Mouse (Mus musculus): ENCODE results near the gene Bcan.

Bcan gene

DNA sequence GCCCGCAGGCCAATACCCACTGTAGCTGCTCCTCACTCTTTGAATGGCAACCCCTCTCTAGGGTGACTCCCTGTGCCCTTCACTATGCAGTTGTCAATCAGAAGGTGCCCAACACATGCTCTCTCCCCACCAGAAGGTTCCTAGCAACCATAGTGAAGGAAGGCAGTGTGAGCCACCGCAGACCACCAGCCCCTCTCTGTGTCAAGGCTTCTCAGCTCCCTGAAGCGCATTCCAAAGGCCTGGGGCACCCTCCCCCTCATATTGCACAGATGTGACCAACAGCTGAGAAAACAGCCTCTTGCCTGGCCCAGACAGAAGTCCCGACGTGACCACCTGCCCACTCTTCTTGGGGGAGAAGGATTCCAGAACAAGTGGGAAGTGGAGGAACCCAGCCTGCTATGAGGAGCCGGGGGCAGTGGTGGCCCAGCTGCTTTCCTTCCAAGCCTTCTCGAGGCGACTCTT is 27.8 kb downstream of the Bcan start:
- DNase-seq (ENCODE audit: low spot score) = no peak

- no peak for DNase-seq (ENCODE audit: low spot score)
Observed at GRCm38 (mm10) chr3:87971489-87972202, 28.4 kb downstream of the Bcan start.

DNA sequence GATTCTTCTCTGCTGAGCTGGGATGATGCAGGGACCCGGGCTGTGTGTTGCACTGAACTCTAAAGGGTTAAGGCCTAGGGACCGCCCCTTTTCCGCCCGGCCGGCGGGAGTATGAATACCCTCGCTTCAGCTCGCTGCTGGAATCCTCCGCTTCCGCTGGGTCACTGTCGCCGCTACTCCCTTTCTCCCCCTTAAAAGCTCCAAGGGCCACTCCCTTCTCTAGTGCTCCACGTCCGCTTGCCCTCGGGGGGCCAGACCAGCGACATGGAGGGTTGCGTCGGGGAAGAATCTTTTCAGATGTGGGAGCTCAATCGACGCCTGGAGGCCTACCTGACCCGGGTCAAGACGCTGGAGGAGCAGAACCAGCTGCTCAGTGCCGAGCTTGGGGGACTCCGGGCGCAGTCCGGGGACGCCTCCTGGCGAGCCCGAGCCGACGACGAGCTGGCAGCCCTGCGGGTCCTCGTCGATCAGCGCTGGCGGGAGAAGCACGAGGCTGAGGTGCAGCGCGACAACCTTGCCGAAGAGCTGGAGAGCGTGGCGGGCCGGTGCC is 29.0 kb downstream of the Bcan start, which contains the start of gene Nes:
Gene Nes (plus strand): TSS at position 140 of the 550 bp plus-strand sequence.
- no peak for DNase-seq (ENCODE audit: low spot score)

GRCm38 (mm10) chr3:87970184-87970938 is 29.7 kb downstream of the Bcan start:
- DNase-seq (ENCODE audit: low spot score) = peak; percentile 33

- DNase-seq (ENCODE audit: low spot score) = peak; percentile 48
Observed at GRCm38 (mm10) chr3:87960586-87961191, 39.3 kb downstream of the Bcan start.

DNA sequence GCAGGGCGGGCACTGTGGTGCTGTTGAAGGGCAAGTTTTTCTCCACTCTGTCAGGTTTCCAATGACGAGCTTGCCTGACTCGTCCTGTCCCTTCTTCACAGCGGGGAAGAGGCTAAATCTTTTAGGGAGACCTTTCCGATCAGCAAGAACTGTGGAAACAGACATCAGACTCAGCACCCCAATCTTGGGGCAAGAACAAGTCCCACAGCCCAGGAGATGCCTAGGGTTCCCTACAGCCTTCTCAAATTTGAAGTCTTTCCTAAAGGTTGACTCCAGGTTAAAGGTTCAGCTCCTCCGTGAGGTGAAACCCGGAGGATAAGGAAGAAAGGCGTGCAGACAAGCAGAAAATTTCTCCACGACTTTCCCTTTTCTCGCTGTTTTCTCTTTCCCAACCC is 39.8 kb downstream of the Bcan start:
- no peak for DNase-seq (ENCODE audit: low spot score)

GRCm38 (mm10) chr3:87959371-87959770 is 40.7 kb downstream of the Bcan start:
- no peak for DNase-seq (ENCODE audit: low spot score)

DNA sequence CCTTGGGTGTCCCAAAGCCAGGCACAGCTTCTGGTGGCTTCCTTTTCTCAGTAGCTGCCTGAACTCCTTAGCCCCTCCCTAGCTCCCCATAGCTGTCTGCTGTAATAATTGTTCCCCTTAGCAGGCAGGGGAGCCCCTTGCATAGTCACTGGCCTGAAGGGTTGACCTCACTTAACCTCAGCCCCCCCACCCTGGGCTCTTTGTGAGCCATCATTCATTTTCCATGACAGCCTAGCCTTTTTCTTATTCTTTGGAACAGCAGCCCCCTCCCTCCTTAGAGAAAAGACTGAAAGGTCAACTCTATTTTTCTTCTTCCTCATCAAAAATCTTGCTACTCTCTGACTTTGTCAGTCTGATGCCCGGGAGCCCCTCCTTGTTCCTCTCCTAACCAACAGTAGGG is 41.1 kb downstream of the Bcan start:
- DNase-seq (ENCODE audit: low spot score) = no peak

- DNase-seq (ENCODE audit: low spot score) = no peak
Observed at GRCm38 (mm10) chr3:87958476-87958875, 41.6 kb downstream of the Bcan start.

DNA sequence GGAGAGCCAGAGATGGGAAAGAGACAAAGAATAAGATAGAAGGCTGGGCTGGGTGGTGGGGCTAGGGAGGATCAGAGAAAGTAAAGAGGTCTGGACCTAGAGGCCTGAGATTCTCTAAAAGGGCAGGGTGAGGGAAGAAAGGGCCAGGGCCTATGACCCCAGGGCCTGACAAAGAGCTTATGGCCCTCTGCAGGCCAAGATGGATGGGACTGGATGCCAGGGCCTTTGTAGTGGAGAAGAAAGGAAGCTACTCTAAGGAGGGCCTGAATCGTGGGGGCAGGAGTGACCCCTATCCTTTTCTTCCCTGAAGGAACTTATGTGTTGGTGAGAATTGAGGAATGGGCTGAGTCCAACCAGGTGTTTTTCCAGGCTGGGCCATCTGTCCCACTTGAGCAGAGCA is 42.0 kb downstream of the Bcan start:
- no peak for DNase-seq (ENCODE audit: low spot score)

GRCm38 (mm10) chr3:87952440-87952839 is 47.6 kb downstream of the Bcan start:
- no peak for DNase-seq (ENCODE audit: low spot score)

GRCm38 (mm10) chr3:87951946-87952345 is 48.1 kb downstream of the Bcan start:
- no peak for DNase-seq (ENCODE audit: low spot score)

DNA sequence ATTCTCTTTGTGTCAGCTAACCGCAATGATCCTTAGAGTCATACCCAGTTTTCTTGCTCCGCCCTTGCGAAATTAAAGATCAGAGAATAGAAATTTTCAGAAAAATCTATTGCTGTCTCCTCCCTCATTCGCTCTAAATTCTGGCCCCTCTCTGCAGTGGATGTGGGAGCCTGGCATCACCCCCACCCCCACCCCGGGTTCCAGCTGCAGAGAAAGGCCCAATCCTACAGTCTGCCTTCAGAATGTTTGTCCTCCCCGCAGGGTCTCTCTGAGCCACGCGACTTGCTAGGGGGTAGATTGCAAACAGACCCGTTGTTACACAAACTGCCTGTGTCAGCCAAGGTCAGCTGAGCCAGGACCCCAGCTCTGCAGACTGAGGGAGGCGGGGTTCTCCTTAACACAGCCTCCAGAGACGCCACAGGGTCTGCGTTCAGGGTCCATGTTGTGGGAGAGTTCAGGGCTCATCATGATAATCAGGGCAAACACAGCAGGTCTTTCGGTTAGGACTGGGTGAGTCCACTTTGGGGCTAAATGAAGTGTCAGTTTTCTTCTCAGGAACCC is 50.0 kb downstream of the Bcan start:
- no peak for DNase-seq (ENCODE audit: low spot score)

DNA sequence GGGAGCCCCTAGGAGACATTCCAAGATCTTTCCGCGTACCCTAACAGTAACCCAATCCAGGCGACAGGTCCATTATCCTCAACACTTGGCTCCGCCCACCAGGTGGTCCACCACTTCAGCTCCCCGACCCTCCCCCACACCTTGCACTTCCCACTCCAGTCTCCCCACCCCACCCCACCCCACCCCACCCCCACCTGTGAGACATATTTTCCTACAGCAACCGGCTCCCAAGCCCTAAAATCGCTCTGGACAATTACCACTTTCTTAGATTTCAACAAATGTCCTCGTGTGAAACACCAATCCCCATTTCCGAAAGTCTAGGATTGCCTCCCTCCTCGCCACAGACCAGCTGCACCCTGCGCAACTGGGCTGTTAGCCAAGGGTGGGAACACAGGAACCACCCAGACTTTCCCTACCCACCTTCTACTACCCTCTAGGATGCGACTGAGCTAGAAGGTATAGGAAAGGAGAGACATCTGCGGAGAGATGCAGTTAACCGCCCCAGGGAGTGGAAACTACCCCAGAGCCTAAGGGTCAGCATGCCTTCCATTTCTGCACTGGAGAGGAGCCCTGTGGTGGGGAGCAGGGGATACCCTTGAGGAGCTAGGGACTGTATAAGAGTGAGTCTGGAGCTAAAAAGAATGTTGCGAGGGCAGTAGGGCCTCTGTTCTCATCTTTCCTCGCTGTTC is 50.6 kb downstream of the Bcan start:
- DNase-seq (ENCODE audit: low spot score) = no peak

- no peak for DNase-seq (ENCODE audit: low spot score)
Observed at GRCm38 (mm10) chr3:87948378-87949265, 51.4 kb downstream of the Bcan start, which contains the start of gene Crabp2. Crabp2 (plus strand) TSS chr3:87948666.

- DNase-seq (ENCODE audit: low spot score) = no peak
Observed at GRCm38 (mm10) chr3:87947811-87948199, 52.2 kb downstream of the Bcan start.

- no peak for DNase-seq (ENCODE audit: low spot score)
Observed at GRCm38 (mm10) chr3:87947056-87947810, 52.8 kb downstream of the Bcan start.

DNA sequence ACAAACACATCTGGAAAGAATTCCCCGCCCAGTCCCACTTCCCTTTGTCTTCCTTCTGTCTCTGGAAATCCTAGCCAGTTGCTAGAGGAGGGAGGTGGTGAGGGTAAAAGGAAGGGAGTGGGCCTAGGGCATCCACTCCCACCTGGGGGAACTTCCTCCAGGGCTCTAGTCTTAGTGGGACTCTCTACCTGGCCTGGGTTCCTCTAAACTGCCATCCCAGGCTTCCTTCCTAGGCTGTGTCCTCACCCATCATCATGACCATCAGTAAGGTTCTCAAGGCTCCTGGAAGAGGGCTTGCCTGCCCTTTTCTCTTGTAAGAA is 53.5 kb downstream of the Bcan start:
- DNase-seq (ENCODE audit: low spot score) = no peak

GRCm38 (mm10) chr3:87945781-87946540 is 54.1 kb downstream of the Bcan start:
- DNase-seq (ENCODE audit: low spot score) = no peak
